Mouse (Mus musculus): Measurements from ENCODE around the gene Bphl. TPM values are rescaled to one million over a fixed set of nuclear protein-coding genes. Genes with fewer than 3 reads are reported as not detected.
"Not testable (repeated sequence)": the region's sequence is repeated elsewhere in the genome, so short reads cannot be mapped to it uniquely, and the experiment has no call there.

Bphl gene
- polyA plus RNA-seq, 1 experiment from 2014 or later: 34.4 TPM

- Histone ChIP-seq H3K27ac (peak within 1 kb of the TSS; percentile 95), H3K9me3 (replicated peaks) (no peaks in the 10 kb centered on the region), H3K4me2 (replicated peaks) (peak within 1 kb of the TSS; percentile 63), H3K4me1 (peaks cover 26% of the 10 kb centered on the region), H3K36me3 (peaks cover 17% of the 10 kb centered on the region), H3K4me3 (peak within 1 kb of the TSS; percentile 68), H3K27me3 (no peaks in the 10 kb centered on the region; the same call in 1 of the 2 replicates), H3K9ac (peak within 1 kb of the TSS; percentile 84)
- WGBS: 1% methylated on average over 45 of the region's 45 CpGs
- peak; percentile 86 for ATAC-seq (ENCODE audit: low FRiP score)
Observed at GRCm38 (mm10) chr13:34077492-34078271, 40.3 kb downstream of the Bphl start, which contains the start of gene Tubb2a. TSS of gene Tubb2a (minus strand) at chr13:34078007.

- H3K4me3 ChIP-seq: peak overlapping the region; percentile 68
- no peak overlapping the region for H3K27ac ChIP-seq
- no peaks in the 10 kb centered on the region; the same call in 1 of the 2 replicates for H3K27me3 ChIP-seq
- peaks cover 13% of the 10 kb centered on the region for H3K36me3 ChIP-seq
- peak; percentile 8; the same call in 1 of the 2 replicates for ATAC-seq (ENCODE audit: low FRiP score)
- peak overlapping the region; percentile 84; the same call in 1 of the 2 replicates for H3K9ac ChIP-seq
- H3K4me2 ChIP-seq (replicated peaks): peak overlapping the region; percentile 63
- WGBS: 46% methylated on average over 16 of the region's 16 CpGs
- no peaks in the 10 kb centered on the region for H3K9me3 ChIP-seq (replicated peaks)
- H3K4me1 ChIP-seq: peaks cover 19% of the 10 kb centered on the region
Observed at GRCm38 (mm10) chr13:34078500-34079280, 41.3 kb downstream of the Bphl start.

GRCm38 (mm10) chr13:34079801-34080200 is 42.4 kb downstream of the Bphl start:
- Histone ChIP-seq H3K4me1 (peaks cover 19% of the 10 kb centered on the region), H3K9me3 (replicated peaks) (no peaks in the 10 kb centered on the region), H3K9ac (no peak overlapping the region), H3K4me2 (replicated peaks) (no peak overlapping the region), H3K36me3 (peaks cover 9% of the 10 kb centered on the region), H3K27ac (no peak overlapping the region), H3K4me3 (no peak overlapping the region), H3K27me3 (no peaks in the 10 kb centered on the region; the same call in 1 of the 2 replicates)
- no peak for ATAC-seq (ENCODE audit: low FRiP score)
- WGBS: 89% methylated on average over 3 of the region's 3 CpGs

- no peak for ATAC-seq (ENCODE audit: low FRiP score)
- WGBS: 73% methylated on average over 4 of the region's 4 CpGs
Observed at GRCm38 (mm10) chr13:34081926-34082325, 44.5 kb downstream of the Bphl start.

GRCm38 (mm10) chr13:34084026-34084750 is 46.8 kb downstream of the Bphl start:
- ATAC-seq (ENCODE audit: low FRiP score): no peak

More at GRCm38 (mm10) chr13:34081926-34082325, 44.5 kb downstream of the Bphl start:
- Histone ChIP-seq H3K4me1 (peaks cover 9% of the 10 kb centered on the region), H3K4me2 (replicated peaks) (no peak overlapping the region), H3K9ac (no peak overlapping the region), H3K27ac (no peak overlapping the region), H3K27me3 (no peaks in the 10 kb centered on the region; the same call in 1 of the 2 replicates), H3K9me3 (replicated peaks) (no peaks in the 10 kb centered on the region), H3K4me3 (no peak overlapping the region), H3K36me3 (no peaks in the 10 kb centered on the region)

GRCm38 (mm10) chr13:34087052-34087812 is 49.8 kb downstream of the Bphl start:
- WGBS: 55% methylated on average over 7 of the region's 7 CpGs
- Histone ChIP-seq H3K9ac (no peak overlapping the region), H3K4me2 (replicated peaks) (no peak overlapping the region), H3K4me3 (no peak overlapping the region), H3K27me3 (no peaks in the 10 kb centered on the region), H3K9me3 (replicated peaks) (no peaks in the 10 kb centered on the region), H3K4me1 (peaks cover 29% of the 10 kb centered on the region), H3K27ac (peak overlapping the region; percentile 46), H3K36me3 (no peaks in the 10 kb centered on the region)
- ATAC-seq (ENCODE audit: low FRiP score): peak; percentile 35; the same call in 1 of the 2 replicates

More at GRCm38 (mm10) chr13:34084026-34084750, 46.8 kb downstream of the Bphl start:
- Histone ChIP-seq H3K4me2 (replicated peaks) (no peak overlapping the region), H3K4me1 (peaks cover 26% of the 10 kb centered on the region), H3K36me3 (no peaks in the 10 kb centered on the region), H3K9ac (no peak overlapping the region), H3K4me3 (no peak overlapping the region), H3K27ac (no peak overlapping the region), H3K27me3 (no peaks in the 10 kb centered on the region; the same call in 1 of the 2 replicates), H3K9me3 (replicated peaks) (no peaks in the 10 kb centered on the region)
- 77% methylated on average over 9 of the region's 9 CpGs for WGBS

- not testable (repeated sequence) for H3K36me3 ChIP-seq; H3K27me3 ChIP-seq; H3K9ac ChIP-seq; H3K9me3 ChIP-seq (replicated peaks); H3K4me3 ChIP-seq; H3K4me2 ChIP-seq (replicated peaks)
- 56% methylated on average over 5 of the region's 5 CpGs for WGBS
- peaks cover 29% of the 10 kb centered on the region for H3K4me1 ChIP-seq
- peak overlapping the region; percentile 83 for H3K27ac ChIP-seq
- peak; percentile 49; the same call in 1 of the 2 replicates for ATAC-seq (ENCODE audit: low FRiP score)
Observed at GRCm38 (mm10) chr13:34088201-34088649, 50.8 kb downstream of the Bphl start.

GRCm38 (mm10) chr13:34088871-34089288 is 51.5 kb downstream of the Bphl start:
- Histone ChIP-seq H3K27me3 (no peaks in the 10 kb centered on the region), H3K9me3 (replicated peaks) (no peaks in the 10 kb centered on the region), H3K4me1 (peaks cover 29% of the 10 kb centered on the region), H3K27ac (peak overlapping the region; percentile 83), H3K4me2 (replicated peaks) (peak overlapping the region; percentile 36; the same call in 1 of the 2 replicates), H3K9ac (0 out of 2 replicates have a peak overlapping the region, but pooled peaks have one; percentile 19), H3K36me3 (no peaks in the 10 kb centered on the region), H3K4me3 (no peak overlapping the region)
- peak; percentile 89 for ATAC-seq (ENCODE audit: low FRiP score)
- 43% methylated on average over 7 of the region's 7 CpGs for WGBS

- no peaks in the 10 kb centered on the region for H3K27me3 ChIP-seq
- peak overlapping the region; percentile 83 for H3K27ac ChIP-seq
- H3K4me1 ChIP-seq: peaks cover 29% of the 10 kb centered on the region
- H3K9me3 ChIP-seq (replicated peaks): no peaks in the 10 kb centered on the region
- H3K36me3 ChIP-seq: no peaks in the 10 kb centered on the region
- WGBS: 38% methylated on average over 3 of the region's 3 CpGs
- 0 out of 2 replicates have a peak overlapping the region, but pooled peaks have one; percentile 36 for H3K4me2 ChIP-seq (replicated peaks)
- no peak for ATAC-seq (ENCODE audit: low FRiP score)
- no peak overlapping the region for H3K4me3 ChIP-seq
- 0 out of 2 replicates have a peak overlapping the region, but pooled peaks have one; percentile 19 for H3K9ac ChIP-seq
Observed at GRCm38 (mm10) chr13:34089358-34089757, 52.0 kb downstream of the Bphl start.

- Histone ChIP-seq H3K27me3 (no peaks in the 10 kb centered on the region), H3K36me3 (no peaks in the 10 kb centered on the region), H3K9ac (peak overlapping the region; percentile 33; the same call in 1 of the 2 replicates), H3K4me1 (peaks cover 12% of the 10 kb centered on the region), H3K4me3 (no peak overlapping the region), H3K27ac (peak overlapping the region; percentile 40), H3K9me3 (replicated peaks) (no peaks in the 10 kb centered on the region), H3K4me2 (replicated peaks) (peak overlapping the region; percentile 21; the same call in 1 of the 2 replicates)
- peak; percentile 96 for ATAC-seq (ENCODE audit: low FRiP score)
- 25% methylated on average over 7 of the region's 7 CpGs for WGBS
Observed at GRCm38 (mm10) chr13:34095542-34096435, 58.4 kb downstream of the Bphl start.

Data from hindbrain, embryonic 12.5 days (tissue).